Mouse (Mus musculus) hindbrain, embryonic 11.5 days (tissue): ENCODE measurements around the gene Npas3. TPM values are rescaled to one million over a fixed set of nuclear protein-coding genes. Genes with fewer than 3 reads are reported as not detected.

Source experiments
- ATAC-seq: fragments of 200-750 bp; cut with Nextera tagmentation; 2 replicates; pipeline ENCODE4 v1.8.0; 2017; ENCODE audit warnings: mild to moderate bottlenecking, moderate TSS enrichment, moderate library complexity; ENCODE audit not compliant: low FRiP score
- DNase-seq: peaks from one replicate; pipeline ENCODE4 v3.0.0-alpha.2; 2015; ENCODE audit warnings: low spot score
- H3K27ac ChIP-seq: fragments of 300-500 bp; sonication (generic); 2 replicates; pipeline ENCODE4 v1.5.1; 2014; ENCODE audit warnings: mild to moderate bottlenecking, low read depth, low read length
- H3K27me3 ChIP-seq: fragments of 300-500 bp; sonication (generic); 2 replicates; pipeline ENCODE4 v1.6.1; 2014; ENCODE audit warnings: mild to moderate bottlenecking, low read length, moderate library complexity, mixed read lengths; ENCODE audit not compliant: control insufficient read depth, insufficient read depth
- H3K36me3 ChIP-seq: fragments of 300-500 bp; sonication (generic); 2 replicates; pipeline ENCODE4 v1.6.1; 2014; ENCODE audit warnings: mild to moderate bottlenecking, low read length, moderate library complexity, mixed read lengths; ENCODE audit not compliant: control insufficient read depth, insufficient read depth
- H3K4me1 ChIP-seq: fragments of 300-500 bp; sonication (generic); replicated peaks from 2 replicates; pipeline ENCODE4 v1.6.1; 2014; ENCODE audit warnings: low read length, mixed read lengths; ENCODE audit not compliant: control insufficient read depth, insufficient read depth
- H3K4me2 ChIP-seq: fragments of 300-500 bp; sonication (generic); replicated peaks from 2 replicates; pipeline ENCODE4 v1.6.1; 2014; ENCODE audit warnings: mild to moderate bottlenecking, low read depth, low read length
- H3K4me3 ChIP-seq: fragments of 300-500 bp; sonication (generic); 2 replicates; pipeline ENCODE4 v1.5.1; 2014; ENCODE audit warnings: low read depth, low read length
- H3K9ac ChIP-seq: fragments of 300-500 bp; sonication (generic); 2 replicates; pipeline ENCODE4 v1.6.1; 2014; ENCODE audit warnings: low read depth, low read length
- H3K9me3 ChIP-seq: fragments of 300-500 bp; sonication (generic); 2 replicates; pipeline ENCODE4 v1.6.1; 2016; ENCODE audit warnings: low read length; ENCODE audit not compliant: control insufficient read depth
- WGBS: fragments of 180-500 bp; shearing (Covaris S2); extraction: QIAGEN DNeasy Blood & Tissue Kit; methylation state at CpG from one replicate; pipeline ENCODE4 v1.1.7; 2014; 5-methylcytosine and 5-hydroxymethylcytosine counted together
- polyA plus RNA-seq: library from polyadenylated mRNA; unstranded; fragments of >200 nt; fragmentation: Nextera tagmentation; extraction: Ambion mirVana; gene quantifications from 2 replicates; pipeline ENCODE4 v1.2.1, GENCODE M21; 2014

The Npas3 gene
- polyA plus RNA-seq, 1 experiment from 2014 or later, result 19.7 TPM

DNA sequence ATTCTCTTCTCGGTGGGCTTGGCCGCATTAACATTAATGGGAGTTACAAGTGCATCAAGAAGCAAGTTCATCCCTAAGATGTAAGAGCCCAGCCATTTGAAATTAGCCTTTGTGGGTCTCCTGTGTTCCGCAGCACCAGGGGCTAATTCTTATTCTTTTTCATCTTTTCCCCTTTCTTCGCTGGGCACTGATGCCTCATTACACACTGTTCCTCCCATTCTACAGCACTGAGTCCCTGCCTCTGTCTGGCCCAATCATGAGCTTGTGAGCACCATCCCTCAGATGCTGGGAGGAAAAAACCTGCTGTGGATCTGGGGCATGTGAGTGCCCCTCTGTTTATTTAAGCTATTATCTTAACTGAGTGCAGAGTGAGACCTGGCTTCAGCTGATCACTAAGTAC lies 633.2 kb downstream of the Npas3 start:
- 77% methylated on average over 4 of the region's 4 CpGs for WGBS
- ATAC-seq, result no peak

DNA sequence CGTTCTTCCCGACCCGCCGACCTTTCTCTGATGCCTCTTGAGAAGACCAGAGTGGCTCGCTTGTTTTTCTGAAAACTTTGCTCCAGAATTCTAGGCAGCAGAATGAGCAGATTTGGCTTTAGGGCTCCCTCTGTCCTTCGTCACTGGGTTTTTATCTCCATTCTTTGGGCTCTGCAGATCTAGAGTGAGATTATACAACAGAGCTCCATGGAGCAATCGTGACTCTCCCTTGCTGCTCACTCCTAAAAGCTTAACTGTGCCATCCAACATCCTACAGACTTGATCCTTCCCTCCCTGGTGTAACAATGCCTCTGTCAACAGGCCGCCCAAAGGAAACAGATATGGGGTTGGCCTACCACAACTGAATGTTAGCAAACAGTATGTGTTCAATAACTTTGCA lies 634.4 kb downstream of the Npas3 start:
- Histone ChIP-seq H3K4me2 (no peak overlapping the region), H3K36me3 (no peaks in the 10 kb centered on the region), H3K27ac (no peak overlapping the region), H3K27me3 (no peaks in the 10 kb centered on the region), H3K4me1 (no peaks in the 10 kb centered on the region), H3K4me3 (no peak overlapping the region), H3K9ac (no peak overlapping the region), H3K9me3 (no peaks in the 10 kb centered on the region)
- WGBS, result 77% methylated on average over 8 of the region's 8 CpGs
- no peak for ATAC-seq
- DNase-seq, result no peak

More for the DNA sequence above, 633.2 kb downstream of the Npas3 start:
- Histone ChIP-seq H3K9ac (no peak overlapping the region), H3K4me1 (no peaks in the 10 kb centered on the region), H3K27me3 (no peaks in the 10 kb centered on the region), H3K4me2 (no peak overlapping the region), H3K4me3 (no peak overlapping the region), H3K27ac (no peak overlapping the region), H3K9me3 (no peaks in the 10 kb centered on the region), H3K36me3 (no peaks in the 10 kb centered on the region)
- no peak for DNase-seq

DNA sequence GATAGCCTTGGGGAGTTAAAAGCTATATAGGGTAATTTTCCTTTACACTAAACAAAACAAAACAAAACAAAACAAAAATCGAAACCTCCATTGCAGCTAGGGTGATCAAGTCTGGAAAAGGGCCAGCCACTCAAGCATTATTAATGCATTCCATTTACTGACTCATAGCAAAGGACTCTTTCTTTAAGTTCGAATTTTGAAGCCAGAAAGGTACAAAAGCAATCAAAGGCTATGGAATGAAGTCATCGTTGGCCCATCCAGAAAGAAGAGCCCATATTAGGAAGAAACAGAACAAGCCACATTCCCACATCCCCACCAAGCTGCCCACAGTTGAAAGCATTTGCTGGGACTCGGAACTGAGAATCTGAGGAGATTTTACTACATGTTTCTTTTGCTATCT lies 640.1 kb downstream of the Npas3 start:
- H3K27ac ChIP-seq, result no peak overlapping the region
- no peak overlapping the region for H3K4me2 ChIP-seq
- H3K36me3 ChIP-seq, result no peaks in the 10 kb centered on the region
- no peaks in the 10 kb centered on the region for H3K9me3 ChIP-seq
- no peaks in the 10 kb centered on the region for H3K4me1 ChIP-seq
- no peak overlapping the region for H3K4me3 ChIP-seq
- no peak for ATAC-seq
- H3K9ac ChIP-seq, result no peak overlapping the region
- 61% methylated on average over 4 of the region's 4 CpGs for WGBS
- no peaks in the 10 kb centered on the region for H3K27me3 ChIP-seq
- no peak for DNase-seq

DNA sequence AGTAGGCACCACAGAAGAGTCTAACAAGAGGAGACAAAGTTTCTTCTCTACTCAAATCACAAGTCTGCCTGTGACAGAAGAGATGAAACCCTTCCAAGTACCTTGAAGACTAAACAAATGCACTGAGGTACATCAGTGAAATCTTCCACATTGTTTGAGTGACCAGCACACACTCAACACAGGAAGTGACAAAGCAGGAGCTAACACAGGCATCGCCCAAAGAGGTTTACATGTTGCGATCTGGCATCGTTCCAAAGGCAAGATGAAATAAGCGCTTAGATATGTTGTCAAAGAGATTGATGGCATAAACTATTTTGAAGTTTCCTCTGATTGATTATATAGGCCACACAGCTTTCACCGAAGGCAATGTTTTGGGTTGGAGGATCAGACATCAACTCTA lies 647.4 kb downstream of the Npas3 start:
- no peaks in the 10 kb centered on the region for H3K27me3 ChIP-seq
- H3K4me2 ChIP-seq, result no peak overlapping the region
- H3K36me3 ChIP-seq, result no peaks in the 10 kb centered on the region
- no peak for DNase-seq
- H3K9me3 ChIP-seq, result no peaks in the 10 kb centered on the region
- no peak overlapping the region for H3K27ac ChIP-seq
- no peak overlapping the region for H3K9ac ChIP-seq
- ATAC-seq, result no peak
- no peaks in the 10 kb centered on the region for H3K4me1 ChIP-seq
- H3K4me3 ChIP-seq, result no peak overlapping the region
- WGBS, result 94% methylated on average over 5 of the region's 5 CpGs

DNA sequence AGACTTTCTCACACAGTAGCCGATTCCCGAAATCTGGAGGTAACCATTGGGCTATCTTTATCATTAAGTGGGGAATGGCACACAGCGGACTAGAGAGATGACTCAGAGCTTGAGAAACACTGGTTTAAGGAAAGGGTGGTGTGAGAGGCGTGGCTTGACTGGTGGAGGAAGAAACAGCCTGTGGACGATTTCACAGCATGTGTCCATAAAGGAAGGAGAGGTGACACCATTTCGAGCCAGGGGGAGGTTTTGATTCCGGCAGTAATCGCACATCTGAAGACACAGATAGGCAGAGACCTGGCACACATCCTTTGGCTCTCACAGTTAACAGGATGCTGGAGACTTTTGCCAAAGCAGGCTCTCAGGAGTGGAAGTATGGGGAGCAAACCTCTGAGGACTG lies 660.3 kb downstream of the Npas3 start:
- no peaks in the 10 kb centered on the region for H3K27me3 ChIP-seq
- H3K4me1 ChIP-seq, result no peaks in the 10 kb centered on the region
- no peak overlapping the region for H3K27ac ChIP-seq
- no peak overlapping the region for H3K4me2 ChIP-seq
- DNase-seq, result no peak
- H3K9me3 ChIP-seq, result no peaks in the 10 kb centered on the region
- no peak overlapping the region for H3K4me3 ChIP-seq
- 81% methylated on average over 8 of the region's 8 CpGs for WGBS
- ATAC-seq, result no peak
- no peak overlapping the region for H3K9ac ChIP-seq
- H3K36me3 ChIP-seq, result no peaks in the 10 kb centered on the region

DNA sequence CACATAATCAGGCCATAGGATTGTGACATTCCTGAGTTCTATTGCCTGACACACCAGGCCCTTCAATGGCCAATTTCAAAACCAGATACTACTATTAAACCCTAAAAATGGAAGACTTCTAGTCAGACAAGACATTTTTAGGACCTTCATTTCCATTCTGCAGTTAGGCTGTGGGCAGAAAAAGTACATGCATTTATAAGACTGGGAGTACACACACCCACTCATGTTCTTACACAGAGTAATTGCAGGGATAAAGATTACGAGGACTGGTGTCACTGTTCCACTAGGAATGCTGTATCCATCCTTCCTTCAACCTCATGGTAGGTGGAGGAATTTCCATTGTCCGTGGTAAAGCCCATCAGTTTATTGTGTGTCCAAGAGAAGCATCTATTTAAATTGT lies 661.7 kb downstream of the Npas3 start:
- Histone ChIP-seq H3K4me3 (no peak overlapping the region), H3K27me3 (no peaks in the 10 kb centered on the region), H3K9me3 (no peaks in the 10 kb centered on the region), H3K4me2 (no peak overlapping the region), H3K36me3 (no peaks in the 10 kb centered on the region), H3K4me1 (no peaks in the 10 kb centered on the region), H3K9ac (no peak overlapping the region), H3K27ac (no peak overlapping the region)
- 91% methylated on average over 2 of the region's 2 CpGs for WGBS
- no peak for DNase-seq
- ATAC-seq, result no peak

DNA sequence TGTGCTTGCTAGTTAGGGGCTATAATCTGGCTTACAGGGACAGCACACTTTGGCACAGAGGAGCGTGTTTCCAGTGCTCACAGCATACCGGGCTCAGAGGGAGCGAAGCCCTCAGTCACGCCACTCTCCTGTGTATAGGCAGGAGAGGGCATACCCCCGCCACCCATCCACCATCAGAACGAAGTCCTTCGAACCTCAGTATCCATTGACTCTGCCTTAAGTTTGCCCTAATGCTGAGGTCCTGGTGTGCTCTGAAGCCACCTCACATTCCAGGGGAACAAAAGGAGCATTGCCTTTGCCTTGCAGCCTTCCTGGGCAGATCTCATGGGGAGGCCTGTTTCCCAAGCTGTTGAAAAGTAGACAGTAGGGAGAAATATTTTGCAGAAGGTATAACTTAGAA lies 673.7 kb downstream of the Npas3 start:
- H3K9ac ChIP-seq, result no peak overlapping the region
- DNase-seq (no peak), ATAC-seq (no peak)
- no peak overlapping the region for H3K4me3 ChIP-seq
- no peak overlapping the region for H3K27ac ChIP-seq
- no peaks in the 10 kb centered on the region for H3K36me3 ChIP-seq
- WGBS, result 88% methylated on average over 7 of the region's 7 CpGs
- no peaks in the 10 kb centered on the region for H3K27me3 ChIP-seq
- H3K4me2 ChIP-seq, result no peak overlapping the region
- H3K9me3 ChIP-seq, result no peaks in the 10 kb centered on the region
- no peaks in the 10 kb centered on the region for H3K4me1 ChIP-seq

DNA sequence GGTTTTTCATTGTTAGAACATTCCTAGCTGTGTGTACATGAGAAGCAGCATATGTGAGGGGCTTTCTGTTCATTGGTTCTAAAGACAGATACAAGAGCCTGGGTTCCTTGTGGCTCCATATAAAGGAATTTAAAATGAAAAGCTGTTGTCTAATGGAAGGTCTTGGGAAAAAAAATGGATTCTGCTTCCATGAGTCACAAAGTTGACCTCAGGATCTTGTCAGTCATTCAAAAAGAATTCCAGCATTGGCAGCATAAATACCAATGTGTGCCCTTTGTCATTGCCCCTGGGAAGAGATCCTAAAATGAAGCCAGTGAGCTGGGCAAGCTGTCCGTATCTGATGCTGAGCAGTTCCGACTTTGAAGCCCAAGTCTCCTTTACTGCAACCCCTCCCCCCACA lies 700.3 kb downstream of the Npas3 start:
- no peak for DNase-seq
- Histone ChIP-seq H3K9me3 (no peaks in the 10 kb centered on the region), H3K4me3 (no peak overlapping the region), H3K4me2 (no peak overlapping the region), H3K36me3 (no peaks in the 10 kb centered on the region), H3K27ac (no peak overlapping the region), H3K4me1 (no peaks in the 10 kb centered on the region), H3K9ac (no peak overlapping the region), H3K27me3 (no peaks in the 10 kb centered on the region)
- ATAC-seq, result no peak
- 43% methylated on average over 2 of the region's 2 CpGs for WGBS

DNA sequence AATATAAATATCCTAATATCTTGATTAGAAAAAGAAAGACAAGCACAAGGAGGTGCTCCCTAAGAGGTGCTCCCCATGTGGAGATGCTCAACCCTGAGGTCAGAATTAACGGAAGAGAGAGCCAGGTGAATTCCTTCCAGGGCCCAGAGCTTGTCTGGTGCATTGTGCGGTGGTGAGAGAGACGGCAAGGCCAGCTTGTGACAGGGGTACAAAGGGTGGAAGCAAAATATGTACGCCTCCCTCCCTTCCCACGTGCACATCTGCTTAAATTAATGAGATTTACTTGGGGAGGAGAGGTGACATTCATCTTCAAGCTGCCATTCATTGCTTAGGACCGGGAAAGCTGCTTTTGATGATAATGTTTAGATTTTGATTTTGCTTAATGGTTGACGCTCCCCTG lies 713.5 kb downstream of the Npas3 start:
- H3K4me3 ChIP-seq, result no peak overlapping the region
- H3K4me1 ChIP-seq, result no peaks in the 10 kb centered on the region
- ATAC-seq (peak; percentile 59; the same call in 1 of the 2 replicates), DNase-seq (peak; percentile 35)
- H3K4me2 ChIP-seq, result no peak overlapping the region
- H3K9me3 ChIP-seq, result no peaks in the 10 kb centered on the region
- H3K27me3 ChIP-seq, result no peaks in the 10 kb centered on the region
- WGBS, result 44% methylated on average over 7 of the region's 7 CpGs
- H3K27ac ChIP-seq, result no peak overlapping the region
- no peaks in the 10 kb centered on the region for H3K36me3 ChIP-seq
- H3K9ac ChIP-seq, result no peak overlapping the region
